Mouse (Mus musculus) megakaryocyte, embryonic 14.5 days (primary cell): ENCODE data around the gene Ctnna3. TPM values are rescaled to one million over a fixed set of nuclear protein-coding genes. Genes with fewer than 3 reads are reported as not detected.

Experiments used
- H3K27me3 ChIP-seq: replicated peaks from 2 replicates; pipeline ENCODE3; 2012; ENCODE audit warnings: inconsistent platforms
- H3K36me3 ChIP-seq: replicated peaks from 2 replicates; pipeline ENCODE3; 2012; ENCODE audit warnings: low read length, inconsistent platforms, mixed read lengths
- H3K4me1 ChIP-seq: 2 replicates; pipeline ENCODE4 v1.6.1; 2012; ENCODE audit warnings: inconsistent platforms
- H3K4me3 ChIP-seq: replicated peaks from 2 replicates; pipeline ENCODE3; 2012; ENCODE audit warnings: moderate library complexity, mild to moderate bottlenecking, inconsistent platforms
- H3K9me3 ChIP-seq: 2 replicates; pipeline ENCODE4 v1.6.1; 2012; ENCODE audit warnings: inconsistent platforms
- FLI1 ChIP-seq: IDR thresholded peaks from 2 replicates; pipeline ENCODE4 v1.6.1; 2012; ENCODE audit warnings: low read length, inconsistent platforms, mixed read lengths
- GATA1 ChIP-seq: IDR thresholded peaks from 3 replicates; pipeline ENCODE4 v1.6.1; 2012; ENCODE audit warnings: mixed read lengths, low read length, inconsistent platforms, borderline replicate concordance
- polyA plus RNA-seq: library from polyadenylated mRNA; stranded (reverse); fragments of >175 nt; gene quantifications from 2 replicates; pipeline ENCODE4 v1.2.3, GENCODE M21; 2012; ENCODE audit warnings: low replicate concordance; ENCODE audit not compliant: insufficient read depth

Ctnna3 gene
- polyA plus RNA-seq, 1 experiment = not detected

GRCm38 (mm10) chr10:63908878-63909277 lies 479.0 kb downstream of the Ctnna3 start:
- Histone ChIP-seq H3K36me3 (no peaks in the 10 kb centered on the region), H3K4me1 (no peaks in the 10 kb centered on the region)
- TF ChIP-seq GATA1 (no peak), FLI1 (no peak)

GRCm38 (mm10) chr10:63927334-63927733 lies 497.4 kb downstream of the Ctnna3 start, which contains the start of gene Gm10118:
Gene Gm10118 (minus strand): TSS chr10:63927434.
- Histone ChIP-seq H3K4me1 (no peaks in the 10 kb centered on the region), H3K27me3 (no peaks in the 10 kb centered on the region), H3K4me3 (no peak within 1 kb of the TSS), H3K9me3 (peaks cover 19% of the 10 kb centered on the region), H3K36me3 (no peaks in the 10 kb centered on the region)
- TF ChIP-seq FLI1 (no peak), GATA1 (no peak)

More at GRCm38 (mm10) chr10:63908878-63909277, 479.0 kb downstream of the Ctnna3 start:
- H3K4me3 ChIP-seq = no peak overlapping the region
- peaks cover 7% of the 10 kb centered on the region for H3K9me3 ChIP-seq
- H3K27me3 ChIP-seq = no peaks in the 10 kb centered on the region

GRCm38 (mm10) chr10:63933946-63934345 lies 504.0 kb downstream of the Ctnna3 start:
- no peak for TF ChIP-seq FLI1
- TF ChIP-seq GATA1 = no peak
- H3K4me1 ChIP-seq = no peaks in the 10 kb centered on the region
- H3K4me3 ChIP-seq = no peak overlapping the region
- no peaks in the 10 kb centered on the region for H3K27me3 ChIP-seq
- peaks cover 9% of the 10 kb centered on the region; the same call in 1 of the 2 replicates for H3K9me3 ChIP-seq
- no peaks in the 10 kb centered on the region for H3K36me3 ChIP-seq

- no peaks in the 10 kb centered on the region for H3K36me3 ChIP-seq
- no peak overlapping the region for H3K4me3 ChIP-seq
- no peak for TF ChIP-seq GATA1
- peaks cover 25% of the 10 kb centered on the region for H3K9me3 ChIP-seq
- H3K4me1 ChIP-seq = no peaks in the 10 kb centered on the region
- no peaks in the 10 kb centered on the region for H3K27me3 ChIP-seq
These were observed 515.6 kb downstream of the Ctnna3 start for GRCm38 (mm10) chr10:63945534-63945933.

GRCm38 (mm10) chr10:63947266-63947665 lies 517.4 kb downstream of the Ctnna3 start:
- Histone ChIP-seq H3K27me3 (no peaks in the 10 kb centered on the region), H3K9me3 (peaks cover 23% of the 10 kb centered on the region), H3K36me3 (no peaks in the 10 kb centered on the region), H3K4me1 (no peaks in the 10 kb centered on the region), H3K4me3 (no peak overlapping the region)
- TF ChIP-seq FLI1 (no peak), GATA1 (no peak)

- peaks cover 23% of the 10 kb centered on the region for H3K9me3 ChIP-seq
- TF ChIP-seq GATA1 = no peak
- TF ChIP-seq FLI1 = no peak
- H3K4me1 ChIP-seq = no peaks in the 10 kb centered on the region
- no peaks in the 10 kb centered on the region for H3K27me3 ChIP-seq
- no peak overlapping the region for H3K4me3 ChIP-seq
- no peaks in the 10 kb centered on the region for H3K36me3 ChIP-seq
These were observed 521.0 kb downstream of the Ctnna3 start for GRCm38 (mm10) chr10:63950867-63951266.

- H3K4me1 ChIP-seq = no peaks in the 10 kb centered on the region
These were observed 521.6 kb downstream of the Ctnna3 start for GRCm38 (mm10) chr10:63951481-63951880.

GRCm38 (mm10) chr10:63954308-63954930 lies 524.5 kb downstream of the Ctnna3 start:
- H3K4me3 ChIP-seq = no peak overlapping the region
- no peaks in the 10 kb centered on the region for H3K4me1 ChIP-seq
- H3K36me3 ChIP-seq = no peaks in the 10 kb centered on the region
- H3K9me3 ChIP-seq = peaks cover 10% of the 10 kb centered on the region
- no peak for TF ChIP-seq FLI1
- no peak for TF ChIP-seq GATA1
- no peaks in the 10 kb centered on the region for H3K27me3 ChIP-seq

More at GRCm38 (mm10) chr10:63951481-63951880, 521.6 kb downstream of the Ctnna3 start:
- Histone ChIP-seq H3K36me3 (no peaks in the 10 kb centered on the region), H3K27me3 (no peaks in the 10 kb centered on the region), H3K9me3 (peaks cover 21% of the 10 kb centered on the region), H3K4me3 (no peak overlapping the region)
- no peak for TF ChIP-seq FLI1
- no peak for TF ChIP-seq GATA1

- Histone ChIP-seq H3K9me3 (peaks cover 8% of the 10 kb centered on the region; the same call in 1 of the 2 replicates), H3K4me1 (no peaks in the 10 kb centered on the region), H3K27me3 (no peaks in the 10 kb centered on the region), H3K36me3 (no peaks in the 10 kb centered on the region), H3K4me3 (no peak overlapping the region)
- TF ChIP-seq FLI1 = no peak
- TF ChIP-seq GATA1 = no peak
These were observed 542.4 kb downstream of the Ctnna3 start for GRCm38 (mm10) chr10:63972300-63972699.

GRCm38 (mm10) chr10:63978101-63978500 lies 548.2 kb downstream of the Ctnna3 start:
- Histone ChIP-seq H3K9me3 (peaks cover 26% of the 10 kb centered on the region), H3K4me3 (no peak overlapping the region), H3K27me3 (no peaks in the 10 kb centered on the region), H3K4me1 (no peaks in the 10 kb centered on the region), H3K36me3 (no peaks in the 10 kb centered on the region)
- no peak for TF ChIP-seq FLI1
- TF ChIP-seq GATA1 = no peak
